Comparison of ENCODE assay signal across 20 mouse cellular contexts in the genomic region with DNA sequence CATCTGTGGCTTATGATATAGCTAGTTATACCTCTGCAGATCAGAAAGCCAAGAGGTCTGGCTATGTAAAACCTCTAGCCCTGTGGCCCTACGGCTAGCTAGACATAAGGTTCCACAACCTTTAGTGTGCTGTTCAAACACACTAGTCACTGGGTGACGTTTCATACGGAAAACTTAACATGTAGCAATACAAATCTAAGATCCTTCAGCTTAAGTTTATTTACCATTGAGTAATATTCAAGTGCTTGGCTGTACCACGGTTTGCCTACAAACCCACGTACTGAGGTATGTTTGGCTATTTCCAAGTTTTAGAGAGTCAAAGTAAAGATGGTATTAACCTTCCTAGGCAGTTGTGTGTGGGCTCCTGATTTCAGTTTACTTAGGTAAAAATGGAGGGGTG. TPM values are rescaled to one million over a fixed set of nuclear protein-coding genes. Genes with fewer than 3 reads are reported as not detected.
DNase-seq lines count a peak whose midpoint lies in the region; ATAC-seq and TF ChIP-seq lines count a peak whose summit lies in the region.
"Had no signal": no experiment of that assay in that cellular context is flagged by ENCODE, and none has a peak within 500 bp of the region (broad histone marks: within the 10 kb centered on the region; RNA-seq: fewer than 3 reads in every experiment).

No protein-coding gene starts in this region.

- peak overlapping the region; percentile 47; the same call in 1 of the 2 replicates for H3K27ac ChIP-seq in lung, postnatal 0 days (ENCODE audit: low read length)

- 63% methylated on average over 5 of the region's 5 CpGs for WGBS in lung, postnatal 0 days
- WGBS in lung, adult 2 months = 65% methylated on average over 5 of the region's 5 CpGs

- H3K9me3 ChIP-seq in lung, postnatal 0 days (ENCODE audit: low read length) = no peaks in the 10 kb centered on the region
- H3K9me3 ChIP-seq: G1E had no signal

- no peaks in the 10 kb centered on the region for H3K4me1 ChIP-seq in lung, postnatal 0 days (ENCODE audit: insufficient read depth, low read depth, low read length)
- H3K4me1 ChIP-seq in lung, adult 2 months (ENCODE audit: control insufficient read depth, insufficient read depth, low read length) = no peaks in the 10 kb centered on the region; the same call in 1 of the 2 replicates

- no peaks in the 10 kb centered on the region for H3K36me3 ChIP-seq in lung, postnatal 0 days (ENCODE audit: insufficient read depth, low read length)
- H3K36me3 ChIP-seq: G1E had no signal

- no peak for TF ChIP-seq CTCF in lung, postnatal 0 days (IDR thresholded peaks at IDR 0.05)
- no peak for TF ChIP-seq CTCF in lung, adult 2 months (IDR thresholded peaks at IDR 0.05; ENCODE audit: insufficient read depth, low read length)

- no peak overlapping the region for H3K9ac ChIP-seq in lung, postnatal 0 days (replicated peaks; ENCODE audit: low read depth)

- peak; percentile 87 for DNase-seq in lung, postnatal 0 days (ENCODE audit: low spot score)
- DNase-seq in lung, adult 2 months = no peak
- DNase-seq in lung, postnatal 25 days (ENCODE audit: low spot score) = peak; percentile 67
- no peak for DNase-seq in lung, postnatal 14 days
- DNase-seq in lung, postnatal 36 days = peak; percentile 58
- no peak for DNase-seq in lung, postnatal 10 days
- DNase-seq: adrenal gland, adult 2 months; adrenal gland, adult 8-10 months; adrenal gland, postnatal 10 days; adrenal gland, postnatal 14 days; adrenal gland, postnatal 25 days; adrenal gland, postnatal 36 days; B cell, adult 2 months; cerebellum, adult 11 months; cerebellum, adult 11-12 months; cerebellum, adult 18-20 months had no signal

- H3K4me2 ChIP-seq in lung, postnatal 0 days (replicated peaks; ENCODE audit: low read depth, low read length) = no peak overlapping the region

- no peak for TF ChIP-seq POLR2A in lung, adult 2 months (IDR thresholded peaks at IDR 0.05; ENCODE audit: borderline replicate concordance, extremely low read depth, low read depth, low read length)

- peak; percentile 83 for TF ChIP-seq EP300 in lung, postnatal 0 days (IDR thresholded peaks at IDR 0.05)

- H3K4me3 ChIP-seq in lung, postnatal 0 days (ENCODE audit: low read depth, low read length) = no peak overlapping the region
- H3K4me3 ChIP-seq in lung, adult 2 months (replicated peaks; ENCODE audit: extremely low read depth, low read depth, low read length) = no peak overlapping the region

- no peaks in the 10 kb centered on the region for H3K27me3 ChIP-seq in lung, postnatal 0 days (replicated peaks; ENCODE audit: insufficient read depth, low read length)
- H3K27me3 ChIP-seq: Patski had no signal

- ATAC-seq in lung, postnatal 0 days = peak; percentile 90
- ATAC-seq: activated CD4-positive, CD25-positive, alpha-beta regulatory T cell, adult 4 months; CD4-positive, CD25-positive, alpha-beta regulatory T cell, adult 4 months; Patski had no signal

RNA-seq across cellular contexts. Expression of gene Tarsl2, which starts 56.5 kb away (rescaled TPM):
- 3.3 and 3.7 TPM in 2 replicates for polyA plus RNA-seq in lung, postnatal 0 days (2015; fragmentation: Nextera tagmentation; extraction: Ambion mirVana)
- polyA plus RNA-seq in lung, adult 2 months (2012; rRNA removed) = 3.8 and 4.1 TPM in 2 replicates

Comparison
In these comparisons a context has a peak if more than half of its experiments do, and no peak if none do; other contexts are left out.
1. DNase-seq: peak in lung, postnatal 0 days (single experiment), lung, postnatal 25 days (single experiment) and lung, postnatal 36 days (single experiment); none in lung, adult 2 months (single experiment), lung, postnatal 14 days (single experiment) and lung, postnatal 10 days (single experiment).